Mouse (Mus musculus): ENCODE data around the gene Rbfox2.

- no peak for TF ChIP-seq POLR2A (IDR thresholded peaks at IDR 0.05; ENCODE audit: borderline replicate concordance, control insufficient read depth, low read depth, low read length)
- no peak for TF ChIP-seq CTCF (IDR thresholded peaks at IDR 0.05; ENCODE audit: control insufficient read depth, insufficient read depth, low read length)
Measured at GRCm38 (mm10) chr15:77150000-77150399, 156.8 kb downstream of the Rbfox2 start.

Data from bone marrow, adult 2 months (tissue).